Mouse (Mus musculus) spleen, adult 2 months (tissue): ENCODE measurements around the gene Rnf123.

Experiments
- CTCF ChIP-seq: fragments of 200-500 bp; IDR thresholded peaks from 2 replicates; pipeline ENCODE4 v1.5.1; 2011; ENCODE audit warnings: mild to moderate bottlenecking, inconsistent platforms; ENCODE audit not compliant: insufficient read depth, insufficient read length, insufficient replicate concordance; ENCODE audit errors: extremely low read depth
- POLR2A ChIP-seq: fragments of 200-500 bp; IDR thresholded peaks from 2 replicates; pipeline ENCODE4 v1.6.1; 2011; ENCODE audit warnings: low read depth, low read length, inconsistent platforms

DNA sequence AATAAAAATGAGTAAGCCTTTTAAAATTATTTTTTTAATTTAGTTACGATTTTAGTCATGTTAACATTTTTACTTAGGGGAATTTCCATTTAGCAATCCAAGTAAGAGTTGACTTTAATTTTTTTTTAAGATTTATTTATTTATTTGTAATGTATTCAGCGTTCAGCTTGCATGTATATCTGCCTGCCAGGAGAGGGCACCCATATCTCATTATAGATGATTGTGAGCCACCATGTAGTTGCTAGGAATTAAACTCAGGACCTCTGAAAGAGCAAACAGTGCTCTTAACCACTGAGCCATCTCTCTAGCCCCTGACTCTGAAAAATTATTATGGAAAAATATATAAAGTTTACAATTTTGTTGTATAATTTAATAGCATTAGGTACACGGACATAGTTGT, 56.6 kb downstream of the Rnf123 start:
- TF ChIP-seq POLR2A (no peak), CTCF (no peak)
